Mouse (Mus musculus): ENCODE results near the gene Srgap1. TPM values are rescaled to one million over a fixed set of nuclear protein-coding genes. Genes with fewer than 3 reads are reported as not detected.

The Srgap1 gene
- polyA plus RNA-seq, 1 experiment from 2014 or later = 9.3 TPM

DNA sequence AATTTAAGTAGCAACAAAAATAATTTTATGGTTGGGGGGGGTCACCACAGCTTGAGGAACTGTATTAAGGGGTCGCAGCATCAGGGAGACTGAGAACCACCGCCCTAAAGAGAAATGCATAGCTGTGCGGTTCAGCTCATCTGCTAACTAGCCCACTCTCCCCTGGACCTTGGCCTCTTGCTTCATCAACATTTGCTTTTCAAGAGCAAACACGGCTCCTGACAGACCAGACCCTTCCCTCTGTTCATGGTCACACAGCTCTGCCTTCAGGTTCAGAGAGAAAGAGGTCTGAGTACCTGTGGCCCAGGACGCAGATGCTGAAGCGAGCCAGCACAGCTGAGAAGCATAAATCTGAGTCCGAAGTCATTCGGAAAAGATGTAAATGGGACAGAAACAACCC, 29.4 kb downstream of the Srgap1 start:
- no peak for ATAC-seq (ENCODE audit: insufficient number of reproducible peaks, insufficient read depth, low FRiP score, low read depth)
- Histone ChIP-seq H3K4me3 (ENCODE audit: control insufficient read depth in 1 of 2, insufficient read depth in 1 of 2, low read depth in 1 of 2, low read length in 2 of 2) (no peak overlapping the region), H3K27me3 (ENCODE audit: control insufficient read depth, insufficient read depth, low read length) (peaks cover 17% of the 10 kb centered on the region), H3K27ac (replicated peaks in 1 of 2; ENCODE audit: control insufficient read depth in 1 of 2, insufficient read depth in 1 of 2, low read depth in 2 of 2, low read length in 2 of 2) (no peak overlapping the region), H3K4me2 (ENCODE audit: low read length) (no peak overlapping the region), H3K9ac (ENCODE audit: low read length) (no peak overlapping the region), H3K36me3 (ENCODE audit: control insufficient read depth, insufficient read depth, low read length) (no peaks in the 10 kb centered on the region), H3K4me1 (ENCODE audit: control insufficient read depth in 2 of 2, insufficient read depth in 2 of 2, low read length in 2 of 2) (peaks cover 28 to 32% of the 10 kb centered on the region in 2 experiments), H3K9me3 (ENCODE audit: control insufficient read depth, low read length) (no peaks in the 10 kb centered on the region)
- 93% methylated on average over 8 of the region's 8 CpGs for WGBS

DNA sequence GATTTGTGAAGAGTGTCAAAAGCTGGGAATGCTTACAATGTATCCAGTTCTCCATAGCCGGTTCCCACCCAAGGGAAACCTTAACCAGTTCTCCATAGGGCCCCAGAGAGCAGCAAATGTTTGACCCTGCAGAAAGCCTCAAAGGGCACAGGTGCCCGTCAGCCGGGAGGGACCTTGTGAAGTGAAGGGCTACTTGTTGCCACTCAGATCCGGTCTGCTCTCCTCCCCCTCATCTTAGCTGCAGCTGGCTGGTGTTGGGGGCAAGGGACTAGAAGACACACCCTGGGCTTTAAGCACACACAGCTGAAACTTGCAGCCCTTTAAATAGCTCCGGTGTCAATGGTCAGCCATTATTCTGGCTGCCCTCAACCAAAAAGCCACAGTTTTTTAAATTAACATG, 30.1 kb downstream of the Srgap1 start:
- Histone ChIP-seq H3K27ac (replicated peaks in 1 of 2; ENCODE audit: control insufficient read depth in 1 of 2, insufficient read depth in 1 of 2, low read depth in 2 of 2, low read length in 2 of 2) (no peak overlapping the region), H3K36me3 (ENCODE audit: control insufficient read depth, insufficient read depth, low read length) (no peaks in the 10 kb centered on the region), H3K4me1 (ENCODE audit: control insufficient read depth in 2 of 2, insufficient read depth in 2 of 2, low read length in 2 of 2) (peaks cover 28 to 32% of the 10 kb centered on the region in 2 experiments), H3K9me3 (ENCODE audit: control insufficient read depth, low read length) (no peaks in the 10 kb centered on the region), H3K4me2 (ENCODE audit: low read length) (no peak overlapping the region), H3K4me3 (ENCODE audit: control insufficient read depth in 1 of 2, insufficient read depth in 1 of 2, low read depth in 1 of 2, low read length in 2 of 2) (no peak overlapping the region), H3K27me3 (ENCODE audit: control insufficient read depth, insufficient read depth, low read length) (peaks cover 12% of the 10 kb centered on the region), H3K9ac (ENCODE audit: low read length) (no peak overlapping the region)
- ATAC-seq (ENCODE audit: insufficient number of reproducible peaks, insufficient read depth, low FRiP score, low read depth) = no peak
- 42% methylated on average over 5 of the region's 5 CpGs for WGBS

DNA sequence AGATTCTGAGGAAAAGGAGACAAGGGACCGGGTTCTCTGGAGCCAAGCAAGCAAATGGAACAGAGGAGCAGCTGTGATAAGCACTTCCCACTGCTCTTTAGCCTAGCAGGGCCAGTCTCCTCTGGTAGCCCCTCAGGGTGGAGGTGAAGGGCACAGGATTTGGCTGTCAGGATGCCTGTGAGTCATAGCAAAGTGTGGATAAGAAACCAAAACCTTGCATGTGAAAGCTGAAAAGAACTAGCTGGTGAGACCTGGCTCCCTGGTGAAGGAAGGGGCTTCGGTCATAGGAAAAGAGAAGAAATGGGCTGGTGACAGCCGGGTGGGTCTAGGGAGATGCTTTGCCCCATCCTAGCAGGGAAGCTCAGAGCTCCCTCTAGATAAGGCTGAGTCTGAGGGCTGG, 30.5 kb downstream of the Srgap1 start:
- Histone ChIP-seq H3K4me3 (ENCODE audit: control insufficient read depth in 1 of 2, insufficient read depth in 1 of 2, low read depth in 1 of 2, low read length in 2 of 2) (no peak overlapping the region), H3K27me3 (ENCODE audit: control insufficient read depth, insufficient read depth, low read length) (peaks cover 12% of the 10 kb centered on the region), H3K4me2 (ENCODE audit: low read length) (no peak overlapping the region), H3K9ac (ENCODE audit: low read length) (no peak overlapping the region), H3K4me1 (ENCODE audit: control insufficient read depth in 2 of 2, insufficient read depth in 2 of 2, low read length in 2 of 2) (peaks cover 28 to 32% of the 10 kb centered on the region in 2 experiments), H3K9me3 (ENCODE audit: control insufficient read depth, low read length) (no peaks in the 10 kb centered on the region), H3K36me3 (ENCODE audit: control insufficient read depth, insufficient read depth, low read length) (no peaks in the 10 kb centered on the region), H3K27ac (replicated peaks in 1 of 2; ENCODE audit: control insufficient read depth in 1 of 2, insufficient read depth in 1 of 2, low read depth in 2 of 2, low read length in 2 of 2) (no peak overlapping the region)
- no peak for ATAC-seq (ENCODE audit: insufficient number of reproducible peaks, insufficient read depth, low FRiP score, low read depth)
- 43% methylated on average over 3 of the region's 3 CpGs for WGBS

DNA sequence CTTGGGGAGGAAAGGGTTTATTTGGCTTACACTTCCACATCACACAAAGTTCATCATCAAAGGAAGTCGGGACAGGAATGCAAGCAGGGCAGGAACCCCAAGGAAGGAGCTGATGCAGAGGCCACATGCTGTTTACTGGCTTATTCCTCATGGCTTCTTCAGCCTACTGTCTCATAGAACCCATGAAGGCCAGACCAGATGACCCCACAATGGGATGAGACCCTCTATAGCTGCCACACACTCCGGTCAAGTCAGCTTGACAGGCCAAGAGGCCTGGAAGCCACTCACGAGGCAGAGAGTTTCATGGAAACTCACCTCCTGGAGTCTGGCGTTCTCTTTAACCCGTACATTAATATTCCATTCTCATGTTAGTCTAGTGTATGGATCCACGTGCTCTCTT, 34.8 kb downstream of the Srgap1 start:
- no peak overlapping the region for H3K4me3 ChIP-seq (ENCODE audit: control insufficient read depth in 1 of 2, insufficient read depth in 1 of 2, low read depth in 1 of 2, low read length in 2 of 2)
- no peaks in the 10 kb centered on the region for H3K36me3 ChIP-seq (ENCODE audit: control insufficient read depth, insufficient read depth, low read length)
- 86% methylated on average over 6 of the region's 6 CpGs for WGBS
- no peak for ATAC-seq (ENCODE audit: insufficient number of reproducible peaks, insufficient read depth, low FRiP score, low read depth)
- no peaks in the 10 kb centered on the region for H3K27me3 ChIP-seq (ENCODE audit: control insufficient read depth, insufficient read depth, low read length)
- no peak overlapping the region for H3K27ac ChIP-seq (replicated peaks in 1 of 2; ENCODE audit: control insufficient read depth in 1 of 2, insufficient read depth in 1 of 2, low read depth in 2 of 2, low read length in 2 of 2)
- no peak overlapping the region for H3K9ac ChIP-seq (ENCODE audit: low read length)
- H3K4me1 ChIP-seq (ENCODE audit: control insufficient read depth in 2 of 2, insufficient read depth in 2 of 2, low read length in 2 of 2) = peaks cover 16 to 33% of the 10 kb centered on the region in 2 experiments
- no peak overlapping the region for H3K4me2 ChIP-seq (ENCODE audit: low read length)
- no peaks in the 10 kb centered on the region for H3K9me3 ChIP-seq (ENCODE audit: control insufficient read depth, low read length)

DNA sequence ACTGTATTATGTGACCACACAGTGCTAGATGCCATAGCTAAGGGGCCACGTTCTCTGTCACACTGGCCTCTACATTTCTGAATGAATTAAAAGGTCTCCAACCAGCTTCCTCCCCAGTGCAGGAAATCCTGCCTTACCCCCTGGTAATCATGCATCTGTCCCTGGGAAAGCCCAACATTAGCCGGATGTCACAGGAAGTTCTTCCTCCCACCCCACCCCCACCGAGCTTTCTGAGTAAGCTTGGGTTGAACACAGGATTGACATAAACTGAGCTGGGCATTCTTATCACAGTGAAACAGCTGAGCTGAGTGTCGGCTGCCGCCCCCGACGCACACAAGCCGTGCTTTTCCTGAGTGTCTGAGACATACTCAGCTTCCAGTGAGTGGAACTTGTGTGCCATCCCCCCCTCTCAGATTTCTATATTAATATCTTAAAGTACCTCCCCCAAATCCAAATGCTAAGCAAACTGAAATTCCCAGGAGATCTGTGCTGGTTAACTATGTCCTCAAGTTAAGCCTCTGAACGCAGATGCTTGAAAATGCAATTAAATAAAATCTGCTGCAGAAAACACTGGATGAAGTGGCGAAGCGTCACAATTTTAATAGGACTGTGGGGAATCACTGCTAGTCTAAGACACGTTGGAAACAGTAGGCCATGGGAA, 38.3 kb downstream of the Srgap1 start:
- Histone ChIP-seq H3K4me1 (ENCODE audit: control insufficient read depth in 2 of 2, insufficient read depth in 2 of 2, low read length in 2 of 2) (peaks cover 18 to 48% of the 10 kb centered on the region in 2 experiments), H3K9me3 (ENCODE audit: control insufficient read depth, low read length) (no peaks in the 10 kb centered on the region), H3K27ac (replicated peaks in 1 of 2; ENCODE audit: control insufficient read depth in 1 of 2, insufficient read depth in 1 of 2, low read depth in 2 of 2, low read length in 2 of 2) (peak overlapping the region; percentile 24 to 71), H3K9ac (ENCODE audit: low read length) (no peak overlapping the region), H3K4me2 (ENCODE audit: low read length) (peak overlapping the region; percentile 21), H3K4me3 (ENCODE audit: control insufficient read depth in 1 of 2, insufficient read depth in 1 of 2, low read depth in 1 of 2, low read length in 2 of 2) (no peak overlapping the region), H3K27me3 (ENCODE audit: control insufficient read depth, insufficient read depth, low read length) (no peaks in the 10 kb centered on the region), H3K36me3 (ENCODE audit: control insufficient read depth, insufficient read depth, low read length) (no peaks in the 10 kb centered on the region)
- 22% methylated on average over 12 of the region's 12 CpGs for WGBS
- peak; percentile 71; the same call in 1 of the 2 replicates for ATAC-seq (ENCODE audit: insufficient number of reproducible peaks, insufficient read depth, low FRiP score, low read depth)

DNA sequence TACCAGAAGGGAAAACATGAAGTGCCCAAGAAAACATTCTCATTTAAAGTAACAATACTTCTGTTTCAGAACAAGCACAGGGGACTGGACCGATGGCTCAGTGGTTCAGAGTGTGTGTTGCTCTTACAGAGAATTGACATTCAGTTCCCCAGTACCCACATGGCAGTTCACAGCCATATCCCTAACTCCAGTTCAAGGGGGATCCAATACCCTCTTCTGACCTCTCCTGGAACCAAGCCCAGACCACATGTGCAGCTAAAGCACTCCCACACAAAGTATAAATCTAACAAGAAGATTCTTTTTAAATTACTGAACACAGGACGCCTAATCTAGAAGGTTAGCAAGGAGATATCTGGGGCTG, 38.8 kb downstream of the Srgap1 start:
- H3K27ac ChIP-seq (replicated peaks in 1 of 2; ENCODE audit: control insufficient read depth in 1 of 2, insufficient read depth in 1 of 2, low read depth in 2 of 2, low read length in 2 of 2) = peak overlapping the region; percentile 24 to 71
- H3K9ac ChIP-seq (ENCODE audit: low read length) = no peak overlapping the region
- H3K9me3 ChIP-seq (ENCODE audit: control insufficient read depth, low read length) = no peaks in the 10 kb centered on the region
- WGBS = 45% methylated on average over 2 of the region's 2 CpGs
- no peak overlapping the region for H3K4me3 ChIP-seq (ENCODE audit: control insufficient read depth in 1 of 2, insufficient read depth in 1 of 2, low read depth in 1 of 2, low read length in 2 of 2)
- H3K27me3 ChIP-seq (ENCODE audit: control insufficient read depth, insufficient read depth, low read length) = no peaks in the 10 kb centered on the region
- H3K4me2 ChIP-seq (ENCODE audit: low read length) = peak overlapping the region; percentile 21
- ATAC-seq (ENCODE audit: insufficient number of reproducible peaks, insufficient read depth, low FRiP score, low read depth) = no peak; the same call in 1 of the 2 replicates
- H3K4me1 ChIP-seq (ENCODE audit: control insufficient read depth in 2 of 2, insufficient read depth in 2 of 2, low read length in 2 of 2) = peaks cover 18 to 48% of the 10 kb centered on the region in 2 experiments
- no peaks in the 10 kb centered on the region for H3K36me3 ChIP-seq (ENCODE audit: control insufficient read depth, insufficient read depth, low read length)

DNA sequence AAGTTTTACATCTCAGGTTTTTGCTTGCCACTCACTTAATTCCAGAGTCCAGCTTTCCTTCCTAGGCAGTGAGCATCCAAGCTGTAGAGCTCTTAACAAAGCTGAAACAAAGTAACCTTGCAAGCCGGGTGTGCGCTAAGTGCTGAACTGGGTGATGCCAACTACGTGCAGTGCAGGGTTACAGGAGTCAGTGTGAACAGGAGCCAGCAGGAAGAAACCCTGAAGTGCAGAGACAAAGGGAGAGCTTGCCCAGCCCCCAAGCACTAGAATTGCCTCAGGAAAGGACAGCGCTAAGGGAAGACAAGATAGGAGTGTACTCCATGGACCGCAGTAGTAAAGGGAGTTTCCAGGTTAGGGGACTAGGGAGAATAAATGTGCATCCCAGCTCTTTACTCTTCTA, 40.5 kb downstream of the Srgap1 start:
- Histone ChIP-seq H3K4me1 (ENCODE audit: control insufficient read depth in 2 of 2, insufficient read depth in 2 of 2, low read length in 2 of 2) (peaks cover 20 to 53% of the 10 kb centered on the region in 2 experiments), H3K27me3 (ENCODE audit: control insufficient read depth, insufficient read depth, low read length) (no peaks in the 10 kb centered on the region), H3K9ac (ENCODE audit: low read length) (no peak overlapping the region), H3K4me2 (ENCODE audit: low read length) (0 out of 2 replicates have a peak overlapping the region, but pooled peaks have one; percentile 21), H3K36me3 (ENCODE audit: control insufficient read depth, insufficient read depth, low read length) (no peaks in the 10 kb centered on the region), H3K27ac (replicated peaks in 1 of 2; ENCODE audit: control insufficient read depth in 1 of 2, insufficient read depth in 1 of 2, low read depth in 2 of 2, low read length in 2 of 2) (peak overlapping the region; percentile 39 to 67), H3K4me3 (ENCODE audit: control insufficient read depth in 1 of 2, insufficient read depth in 1 of 2, low read depth in 1 of 2, low read length in 2 of 2) (no peak overlapping the region), H3K9me3 (ENCODE audit: control insufficient read depth, low read length) (no peaks in the 10 kb centered on the region)
- 32% methylated on average over 5 of the region's 5 CpGs for WGBS
- ATAC-seq (ENCODE audit: insufficient number of reproducible peaks, insufficient read depth, low FRiP score, low read depth) = peak; percentile 24

DNA sequence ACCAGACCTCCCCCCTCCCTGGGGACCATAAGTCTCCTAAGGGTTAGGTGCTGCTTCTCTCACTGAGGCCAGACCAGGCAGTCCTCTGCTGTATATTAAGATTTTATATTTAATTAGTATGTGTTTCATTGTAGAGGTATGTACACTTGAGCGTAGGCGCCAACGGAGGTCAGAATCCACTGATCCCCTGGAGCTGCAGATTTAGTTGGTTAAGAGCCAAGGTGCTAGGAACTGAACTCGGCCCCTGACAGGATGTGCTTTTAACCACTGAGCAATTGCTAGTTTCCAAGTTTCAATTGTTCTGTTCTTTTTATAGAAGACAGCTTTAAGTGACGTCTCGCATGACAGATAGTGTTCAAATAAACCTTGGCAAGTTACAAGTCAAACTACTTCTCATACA, 41.0 kb downstream of the Srgap1 start:
- Histone ChIP-seq H3K27me3 (ENCODE audit: control insufficient read depth, insufficient read depth, low read length) (no peaks in the 10 kb centered on the region), H3K9ac (ENCODE audit: low read length) (no peak overlapping the region), H3K9me3 (ENCODE audit: control insufficient read depth, low read length) (no peaks in the 10 kb centered on the region), H3K4me3 (ENCODE audit: control insufficient read depth in 1 of 2, insufficient read depth in 1 of 2, low read depth in 1 of 2, low read length in 2 of 2) (no peak overlapping the region), H3K27ac (replicated peaks in 1 of 2; ENCODE audit: control insufficient read depth in 1 of 2, insufficient read depth in 1 of 2, low read depth in 2 of 2, low read length in 2 of 2) (peak overlapping the region in 1 of 2 experiments; percentile 67; a peak in 3 of 4 replicates), H3K4me2 (ENCODE audit: low read length) (peak overlapping the region; percentile 21; the same call in 1 of the 2 replicates), H3K36me3 (ENCODE audit: control insufficient read depth, insufficient read depth, low read length) (no peaks in the 10 kb centered on the region), H3K4me1 (ENCODE audit: control insufficient read depth in 2 of 2, insufficient read depth in 2 of 2, low read length in 2 of 2) (peaks cover 20 to 53% of the 10 kb centered on the region in 2 experiments)
- ATAC-seq (ENCODE audit: insufficient number of reproducible peaks, insufficient read depth, low FRiP score, low read depth) = no peak
- 40% methylated on average over 6 of the region's 6 CpGs for whole genome bisulfite sequencing

All from heart, embryonic 14.5 days (tissue).